Mouse (Mus musculus): ENCODE data around the gene Cilp2.

- TF ChIP-seq POLR2A (IDR thresholded peaks at IDR 0.05; ENCODE audit: low read depth, low read length) (no peak), CTCF (IDR thresholded peaks at IDR 0.05; ENCODE audit: extremely low read depth, insufficient read depth, insufficient read length, insufficient replicate concordance) (no peak)
These were observed 36.5 kb upstream of the Cilp2 start for GRCm38 (mm10) chr8:69923986-69924385.

Data from spleen, adult 2 months (tissue).